Mouse (Mus musculus): Measurements from ENCODE around the gene Taldo1.

Gene Taldo1

DNA sequence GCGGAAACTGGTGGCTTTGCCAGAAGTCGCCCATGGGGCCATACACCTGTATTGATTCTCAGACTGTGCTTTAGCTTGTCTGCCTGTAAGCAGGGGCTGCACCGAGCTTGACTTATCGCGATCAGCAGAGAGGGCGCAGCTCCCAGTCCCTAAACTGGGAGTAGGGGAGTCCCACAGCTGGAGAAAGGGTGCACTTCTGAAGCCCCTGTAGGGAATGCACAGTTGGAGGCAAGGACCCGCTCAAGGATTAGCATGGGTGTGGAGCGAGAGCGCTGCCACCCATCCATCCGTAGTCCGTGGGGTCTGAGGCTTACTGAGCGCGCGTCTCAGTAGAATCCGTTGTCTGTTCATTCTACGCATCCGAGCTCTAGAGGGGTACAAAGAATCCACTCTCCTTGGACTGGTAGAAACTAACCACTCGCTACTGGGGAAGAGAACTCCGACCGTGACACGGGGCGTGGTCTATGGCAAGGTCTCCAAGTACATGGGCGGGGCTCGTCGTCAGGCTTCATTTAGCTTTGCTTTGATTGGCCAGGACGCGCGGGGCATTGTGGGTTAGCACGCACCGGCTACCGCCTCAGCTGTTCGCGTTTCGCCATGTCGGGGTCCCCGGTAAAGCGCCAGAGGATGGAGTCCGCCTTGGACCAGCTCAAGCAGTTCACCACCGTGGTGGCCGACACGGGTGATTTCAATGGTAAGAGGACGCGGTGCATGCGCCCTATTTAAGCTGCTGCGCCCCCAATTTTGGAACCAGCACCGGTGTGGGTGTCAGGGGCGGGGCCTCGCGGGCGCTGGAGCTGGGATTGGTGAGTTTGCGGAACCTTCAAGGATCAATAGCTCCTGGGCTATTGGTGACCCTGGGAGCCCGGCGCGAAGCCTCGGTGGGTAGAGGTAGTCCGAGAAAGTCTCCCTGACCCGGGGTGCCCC, at the start of gene Taldo1:
Gene Taldo1, plus strand, starts transcription at position 575 of the 927 bp plus-strand sequence.
- in situ Hi-C loops (cut with MseI, MboI) = no loop called here

DNA sequence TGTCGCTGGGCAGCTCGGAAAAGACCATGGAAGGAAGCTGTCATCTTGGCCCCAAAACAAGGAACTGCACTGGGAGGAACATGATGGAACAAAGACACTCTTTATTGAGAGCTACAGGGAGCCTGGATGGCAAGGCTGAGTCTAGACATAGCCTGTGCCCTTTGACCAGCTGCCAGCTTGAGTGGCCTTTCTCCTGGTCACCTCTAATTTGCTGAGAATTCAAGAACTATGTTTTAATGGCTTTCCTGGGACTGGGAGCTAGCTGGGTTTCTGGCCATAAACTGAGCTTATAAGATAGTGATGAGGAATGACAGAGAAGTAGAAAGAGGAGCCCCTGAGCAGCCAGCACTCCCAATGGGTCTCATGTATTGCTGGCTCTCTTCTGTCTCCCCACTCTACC, 48.8 kb upstream of the Taldo1 start:
- in situ Hi-C loops (cut with MseI, MboI) = no loop called here

DNA sequence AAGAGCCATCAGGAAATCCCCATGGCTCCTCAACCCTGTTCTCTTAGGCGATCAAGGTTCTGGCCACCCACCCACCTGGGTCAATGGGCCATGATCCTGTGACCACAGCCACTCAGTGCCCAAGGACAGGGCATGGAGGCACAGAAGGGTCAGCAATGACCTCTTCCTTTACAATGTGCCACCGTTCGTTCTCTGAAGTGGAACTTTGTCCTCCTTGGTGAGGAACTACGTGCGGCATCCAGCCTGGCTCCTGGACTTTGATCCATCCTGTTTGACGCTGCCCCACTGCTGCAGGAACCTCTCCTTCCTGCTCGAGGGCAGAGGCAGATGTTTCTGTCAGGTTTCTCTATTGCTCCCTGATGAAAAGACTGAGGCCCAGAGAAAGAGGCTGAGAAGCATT, 48.3 kb upstream of the Taldo1 start:
- in situ Hi-C loops (cut with MseI, MboI) = no loop called here

DNA sequence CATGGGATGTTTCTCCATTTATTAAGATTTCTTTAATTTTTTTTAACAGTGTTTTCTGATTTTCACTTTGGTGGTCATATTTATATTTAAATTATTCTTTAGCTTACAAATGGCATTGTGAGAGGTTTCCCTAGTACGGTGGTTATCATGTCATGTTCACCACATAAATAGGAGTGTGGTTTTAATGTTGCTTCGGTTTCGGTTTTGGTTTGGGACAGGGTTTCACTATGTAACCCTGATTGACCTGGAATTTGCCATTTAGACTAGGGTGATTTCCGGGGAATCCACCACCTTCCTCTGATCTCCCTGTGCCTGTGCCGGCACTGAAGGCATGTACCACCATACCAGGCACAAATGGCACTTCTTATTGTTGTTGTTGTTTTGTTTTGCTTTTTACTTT, 47.2 kb upstream of the Taldo1 start:
- in situ Hi-C loops (cut with MseI, MboI) = no loop called here

- in situ Hi-C loops (cut with MseI, MboI) = no loop called here
Measured at GRCm38 (mm10) chr7:141351061-141351460, 40.9 kb upstream of the Taldo1 start.

DNA sequence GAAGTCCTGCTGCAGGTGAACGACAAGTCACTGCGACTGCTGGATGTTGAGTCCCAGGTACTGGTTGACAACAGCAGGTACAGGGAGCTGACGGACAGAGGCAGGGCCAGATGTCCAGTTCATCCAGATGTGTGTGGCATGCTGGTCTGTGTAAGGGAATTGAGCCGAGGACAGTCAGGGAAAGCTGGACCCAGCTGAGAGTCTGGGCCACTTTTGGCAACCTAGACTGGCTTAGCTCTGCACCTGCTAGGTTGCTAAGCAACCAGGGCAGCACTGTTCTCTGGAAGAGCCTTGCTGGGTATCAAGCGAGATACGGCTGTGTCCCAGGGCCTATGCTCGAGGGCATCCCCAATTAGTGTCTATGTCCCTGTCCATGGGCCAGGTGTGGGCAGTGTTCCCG, 36.9 kb upstream of the Taldo1 start:
- in situ Hi-C loops (cut with MseI, MboI) = no loop called here

- in situ Hi-C loops (cut with MseI, MboI) = no loop called here
Measured at GRCm38 (mm10) chr7:141355626-141356326, 36.2 kb upstream of the Taldo1 start.

DNA sequence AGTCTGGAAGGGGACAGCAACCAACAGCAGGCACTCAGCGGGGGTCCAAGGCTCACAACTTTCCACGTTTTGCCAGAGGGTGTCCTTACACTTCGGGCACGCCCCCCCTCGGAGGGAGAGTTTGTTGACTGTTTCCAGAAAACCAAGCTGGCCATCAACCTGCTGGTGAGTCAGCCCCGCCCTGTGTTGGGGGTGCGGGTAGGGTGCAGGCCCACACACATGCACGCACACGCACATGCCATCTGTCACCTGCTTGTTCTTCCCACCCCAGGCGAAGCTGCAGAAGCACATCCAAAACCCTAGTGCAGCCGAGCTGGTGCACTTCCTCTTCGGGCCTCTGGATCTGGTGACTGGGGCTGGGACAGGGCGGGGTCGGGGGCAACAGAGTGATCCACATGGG, 35.0 kb upstream of the Taldo1 start:
- in situ Hi-C loops (cut with MseI, MboI) = no loop called here

GRCm38 (mm10) chr7:141361510-141361909, 30.5 kb upstream of the Taldo1 start:
- in situ Hi-C loops (cut with MseI, MboI) = no loop called here

- in situ Hi-C loops (cut with MseI, MboI) = no loop called here
Measured at GRCm38 (mm10) chr7:141363106-141363751, 28.8 kb upstream of the Taldo1 start.

GRCm38 (mm10) chr7:141363752-141364125, 28.3 kb upstream of the Taldo1 start:
- in situ Hi-C loops (cut with MseI, MboI) = no loop called here

DNA sequence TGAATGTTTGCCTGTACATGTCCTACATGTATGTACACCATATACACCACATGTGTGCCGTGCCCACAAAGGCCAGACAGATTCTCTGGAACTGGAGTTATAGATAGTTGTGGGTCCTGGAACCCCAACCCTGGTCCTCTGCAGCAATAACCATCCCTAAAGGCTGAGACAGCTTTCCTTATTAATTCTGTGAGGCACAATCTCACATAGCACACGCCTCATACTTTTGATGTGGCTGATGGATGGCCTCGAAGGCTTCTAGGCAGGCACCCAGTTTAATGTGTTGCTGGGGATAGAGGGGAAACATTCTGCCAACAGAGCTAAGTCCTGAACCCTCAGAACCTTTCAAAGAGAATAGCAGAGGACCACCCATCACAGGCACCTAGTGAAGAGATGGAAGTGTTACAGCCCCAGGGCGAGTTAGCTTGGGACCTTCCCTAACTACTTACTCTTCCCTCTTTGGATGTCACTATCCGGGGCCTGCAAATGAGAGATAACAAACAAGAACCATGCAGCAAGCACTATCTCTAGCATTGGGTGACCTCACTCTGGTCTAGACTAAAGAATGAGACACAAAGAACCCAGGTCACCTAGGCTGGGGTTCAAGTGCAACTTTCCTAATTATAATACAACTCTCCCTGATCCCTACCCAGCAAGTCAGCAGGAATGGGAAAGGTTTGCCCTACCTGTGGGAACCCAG, 27.5 kb upstream of the Taldo1 start:
- in situ Hi-C loops (cut with MseI, MboI) = no loop called here

DNA sequence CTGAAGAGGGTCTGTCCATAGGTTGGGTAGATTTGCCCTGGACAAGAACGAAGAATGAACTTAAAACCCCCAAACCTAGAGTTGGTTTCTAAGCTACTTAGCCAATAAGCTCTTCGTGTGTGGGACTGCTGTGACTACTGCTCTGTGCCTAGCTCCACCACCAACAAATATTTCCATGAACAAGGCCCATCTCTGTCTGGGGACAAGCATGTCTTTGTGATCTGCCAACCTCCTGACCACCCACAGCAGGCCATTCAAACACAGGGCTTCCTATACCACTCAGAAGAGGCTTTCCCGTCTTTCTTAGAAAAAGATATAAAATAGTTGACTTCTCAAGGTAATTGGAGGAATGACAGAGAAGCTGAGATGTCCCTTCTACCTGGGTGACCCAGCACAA, 27.0 kb upstream of the Taldo1 start:
- in situ Hi-C loops (cut with MseI, MboI) = no loop called here

DNA sequence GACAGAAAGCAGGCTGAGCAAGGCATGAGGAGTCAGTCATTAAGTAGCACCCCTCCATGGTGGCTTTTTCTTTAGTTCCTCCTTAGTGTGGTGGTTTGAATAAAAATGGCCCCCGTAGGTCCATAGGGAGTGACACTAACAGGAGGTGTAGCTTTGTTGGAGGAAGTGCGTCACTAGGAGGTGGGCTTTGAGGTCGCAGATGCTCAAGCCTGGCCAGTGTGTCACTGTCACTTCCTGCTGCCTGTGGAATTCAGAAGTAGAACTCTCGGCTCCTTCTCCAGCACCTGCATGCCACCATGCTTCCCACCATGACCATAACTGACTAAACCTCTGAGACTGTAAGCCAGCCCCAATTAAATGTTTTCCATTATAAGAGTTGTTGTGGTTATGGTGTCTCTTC, 24.6 kb upstream of the Taldo1 start:
- in situ Hi-C loops (cut with MseI, MboI) = no loop called here

DNA sequence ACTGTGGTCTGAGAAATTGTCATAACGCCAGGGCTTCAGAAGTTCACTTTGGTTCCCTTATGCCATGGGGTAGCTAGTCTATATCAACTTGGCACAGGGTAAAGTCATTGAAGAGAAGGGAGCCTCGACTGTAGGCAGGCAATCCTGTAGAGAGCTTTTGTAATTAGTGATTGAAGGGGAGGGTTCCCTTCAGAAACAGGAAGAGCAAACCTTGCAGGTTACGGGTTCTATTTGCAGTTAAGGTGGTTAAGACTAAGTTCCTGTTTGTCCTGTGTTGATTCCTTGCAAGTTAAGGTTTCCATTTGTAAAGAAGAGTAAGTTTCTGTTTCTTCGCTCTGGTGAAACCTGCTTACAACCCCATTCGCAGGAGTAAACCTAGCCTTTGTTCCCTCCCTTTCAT, 22.1 kb upstream of the Taldo1 start:
- in situ Hi-C loops (cut with MseI, MboI) = no loop called here

- in situ Hi-C loops (cut with MseI, MboI) = no loop called here
Measured at GRCm38 (mm10) chr7:141371942-141372595, 19.9 kb upstream of the Taldo1 start.

DNA sequence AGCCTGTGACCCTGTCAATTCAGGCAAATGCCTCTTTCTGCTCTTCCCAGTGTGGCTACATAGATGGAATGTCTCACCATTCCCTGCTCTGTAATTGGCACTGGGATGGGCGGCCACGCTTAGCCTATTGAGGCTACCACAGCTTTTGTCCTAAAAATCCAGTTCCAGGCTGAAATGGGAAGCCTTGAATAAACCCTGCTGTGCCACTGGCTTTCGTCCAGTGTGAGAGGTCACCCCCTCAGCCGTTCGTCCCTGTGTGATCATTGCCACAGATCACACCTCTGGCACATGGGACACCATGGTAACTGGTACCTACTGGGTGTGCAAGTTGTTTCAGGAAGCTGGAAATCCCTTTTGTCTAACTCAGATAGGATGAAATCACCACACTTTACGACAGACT, 18.4 kb upstream of the Taldo1 start:
- in situ Hi-C loops (cut with MseI, MboI) = no loop called here

DNA sequence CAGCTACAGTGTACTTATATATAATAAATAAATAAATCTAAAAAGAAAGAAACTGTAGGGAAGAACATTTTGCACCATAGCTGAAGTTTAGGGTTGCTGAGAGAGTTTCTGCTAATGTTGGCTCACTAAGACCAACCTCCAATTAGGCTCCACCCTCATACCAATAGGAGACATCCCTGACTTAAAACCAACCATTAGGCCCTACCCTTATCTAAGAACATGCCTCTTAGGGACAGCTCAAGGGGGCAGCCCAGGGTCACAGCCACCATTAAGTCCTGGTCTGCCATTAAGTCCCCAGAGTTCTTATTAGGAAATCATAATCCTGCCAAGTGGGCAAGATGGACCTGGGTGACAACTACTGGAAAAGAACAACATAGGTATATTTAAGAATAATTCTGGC, 17.6 kb upstream of the Taldo1 start:
- in situ Hi-C loops (cut with MseI, MboI) = no loop called here

- in situ Hi-C loops (cut with MseI, MboI) = no loop called here
Measured at GRCm38 (mm10) chr7:141379584-141379983, 12.4 kb upstream of the Taldo1 start.

DNA sequence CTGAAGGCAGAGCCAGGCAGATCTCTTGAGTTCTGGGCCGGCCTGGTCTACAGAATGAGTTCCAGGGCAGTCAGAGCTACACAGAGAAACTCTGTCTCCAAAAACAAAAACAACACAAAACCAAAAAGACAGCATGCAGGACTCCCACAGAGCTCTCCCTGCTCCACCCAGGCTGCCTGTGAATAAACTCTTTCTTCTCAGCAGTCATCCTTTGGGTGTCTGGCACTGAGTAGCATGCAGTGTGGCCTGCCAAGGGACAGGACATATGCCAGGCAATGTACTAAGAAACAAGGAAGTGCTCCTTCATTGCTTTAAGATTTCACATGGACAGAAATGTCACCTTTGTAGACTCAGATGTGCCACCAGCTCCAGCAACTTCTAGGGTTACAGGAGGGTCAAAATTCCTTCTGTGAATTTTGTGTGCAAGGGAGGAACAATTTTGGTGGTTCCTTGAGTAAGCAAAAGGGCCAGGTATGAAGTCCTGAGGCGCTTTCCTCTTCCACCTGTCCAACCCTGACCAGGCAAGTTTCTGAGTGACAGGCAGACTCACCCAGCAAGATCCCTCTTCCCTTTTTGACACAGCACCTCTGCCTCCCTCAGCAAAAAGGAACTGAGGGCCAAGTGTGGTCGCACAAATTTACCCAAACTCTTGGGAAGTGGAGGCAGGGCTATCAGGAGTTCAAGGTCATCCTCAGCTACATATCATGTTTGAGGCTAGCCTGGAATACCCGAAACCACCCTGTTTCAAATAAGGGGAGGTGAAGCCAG, 10.7 kb upstream of the Taldo1 start:
- in situ Hi-C loops (cut with MseI, MboI) = no loop called here
